Mouse (Mus musculus) intestine, embryonic 16.5 days (tissue): ENCODE data around the gene Comtd1. TPM values are rescaled to one million over a fixed set of nuclear protein-coding genes. Genes with fewer than 3 reads are reported as not detected.

Experiments
- ATAC-seq: fragments of 200-750 bp; cut with Nextera tagmentation; 2 replicates; pipeline ENCODE4 v1.8.0; 2017; ENCODE audit warnings: moderate TSS enrichment, moderate library complexity
- H3K27ac ChIP-seq: fragments of 300-500 bp; sonication (generic); 2 replicates; pipeline ENCODE4 v1.5.1; 2014; ENCODE audit warnings: mild to moderate bottlenecking, low read length
- H3K27me3 ChIP-seq: fragments of 300-500 bp; sonication (generic); replicated peaks from 2 replicates; pipeline ENCODE4 v1.6.1; 2014; ENCODE audit warnings: low read length, control low read depth, mixed read lengths; ENCODE audit not compliant: control insufficient read depth, insufficient read depth
- H3K36me3 ChIP-seq: fragments of 300-500 bp; sonication (generic); 2 replicates; pipeline ENCODE4 v1.6.1; 2014; ENCODE audit warnings: low read length, control low read depth; ENCODE audit not compliant: control insufficient read depth, insufficient read depth
- H3K4me1 ChIP-seq: fragments of 300-500 bp; sonication (generic); 2 replicates; pipeline ENCODE4 v1.6.1; 2014; ENCODE audit warnings: low read length, control low read depth, mixed read lengths; ENCODE audit not compliant: control insufficient read depth, insufficient read depth
- H3K4me2 ChIP-seq: fragments of 300-500 bp; sonication (generic); 2 replicates; pipeline ENCODE4 v1.6.1; 2014; ENCODE audit warnings: low read depth, low read length, control low read depth
- H3K4me3 ChIP-seq: fragments of 300-500 bp; sonication (generic); 2 replicates; pipeline ENCODE4 v1.5.1; 2014; ENCODE audit warnings: mild to moderate bottlenecking, low read length
- H3K9ac ChIP-seq: fragments of 300-500 bp; sonication (generic); 2 replicates; pipeline ENCODE4 v1.6.1; 2014; ENCODE audit warnings: low read depth, low read length
- H3K9me3 ChIP-seq: fragments of 300-500 bp; sonication (generic); 2 replicates; pipeline ENCODE4 v1.6.1; 2016; ENCODE audit warnings: low read length, control low read depth; ENCODE audit not compliant: control insufficient read depth
- WGBS: fragments of 180-500 bp; shearing (Covaris S2); extraction: QIAGEN DNeasy Blood & Tissue Kit; methylation state at CpG from one replicate; pipeline ENCODE4 v1.1.7; 2014; 5-methylcytosine and 5-hydroxymethylcytosine counted together
- polyA plus RNA-seq: library from polyadenylated mRNA; unstranded; fragments of >200 nt; fragmentation: Nextera tagmentation; extraction: Ambion mirVana; gene quantifications from 2 replicates; pipeline ENCODE4 v1.2.1, GENCODE M21; 2015

The Comtd1 gene
- polyA plus RNA-seq, 1 experiment from 2014 or later: 89.1 TPM

DNA sequence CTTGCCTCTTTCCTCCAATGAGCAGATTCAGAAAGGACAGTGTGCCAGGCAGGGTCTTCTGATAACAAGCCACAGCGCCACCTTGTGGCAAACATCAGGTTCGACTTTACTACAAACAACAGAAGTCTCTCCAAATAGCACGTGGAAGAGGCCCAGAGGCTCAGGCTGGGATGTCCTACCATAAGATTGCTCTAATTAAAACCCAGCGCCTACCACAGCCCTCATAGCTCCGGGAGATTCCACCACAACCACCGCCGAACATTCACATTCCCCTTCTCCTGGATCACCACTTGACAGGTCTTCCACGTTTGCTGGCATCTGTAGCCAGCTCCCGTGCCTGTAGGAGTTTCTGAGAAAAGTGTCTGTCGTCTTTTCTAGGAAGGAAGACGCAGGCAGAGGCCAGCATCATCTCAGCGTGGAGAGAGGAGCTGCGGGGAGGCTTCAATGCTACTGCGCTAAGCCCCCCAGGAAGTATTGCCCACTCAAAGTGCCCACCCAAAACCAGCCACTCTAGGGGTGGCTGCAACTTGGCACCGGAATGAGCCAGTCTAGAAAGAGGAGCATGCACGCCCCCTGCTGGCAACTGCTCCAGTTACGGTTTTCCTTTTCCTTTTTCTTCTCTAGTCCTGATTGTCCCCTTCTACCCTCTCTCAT is 4.8 kb upstream of the Comtd1 start:
- 8% methylated on average over 17 of the region's 17 CpGs for WGBS
- H3K9me3 ChIP-seq: no peaks in the 10 kb centered on the region
- peak overlapping the region; percentile 54 for H3K9ac ChIP-seq
- peaks cover 11% of the 10 kb centered on the region for H3K4me1 ChIP-seq
- H3K27ac ChIP-seq: peak overlapping the region; percentile 40; the same call in 1 of the 2 replicates
- no peaks in the 10 kb centered on the region for H3K27me3 ChIP-seq
- peak; percentile 24; the same call in 1 of the 2 replicates for ATAC-seq
- no peak overlapping the region for H3K4me3 ChIP-seq
- H3K36me3 ChIP-seq: no peaks in the 10 kb centered on the region
- H3K4me2 ChIP-seq: peak overlapping the region; percentile 53

- peaks cover 17% of the 10 kb centered on the region for H3K4me1 ChIP-seq
- 75% methylated on average over 16 of the region's 16 CpGs for WGBS
- ATAC-seq: no peak
- no peak overlapping the region for H3K9ac ChIP-seq
- H3K27me3 ChIP-seq: no peaks in the 10 kb centered on the region
- H3K4me3 ChIP-seq: no peak overlapping the region
- H3K27ac ChIP-seq: no peak overlapping the region
- no peaks in the 10 kb centered on the region for H3K9me3 ChIP-seq
- no peak overlapping the region for H3K4me2 ChIP-seq
- H3K36me3 ChIP-seq: no peaks in the 10 kb centered on the region
These were observed 3.4 kb upstream of the Comtd1 start for GRCm38 (mm10) chr14:21851996-21852791.

- WGBS: 73% methylated on average over 24 of the region's 24 CpGs
- H3K4me2 ChIP-seq: no peak overlapping the region
- H3K4me3 ChIP-seq: no peak overlapping the region
- H3K36me3 ChIP-seq: no peaks in the 10 kb centered on the region
- H3K9me3 ChIP-seq: no peaks in the 10 kb centered on the region
- no peak overlapping the region for H3K27ac ChIP-seq
- 0 out of 2 replicates have a peak overlapping the region, but pooled peaks have one; percentile 26 for H3K9ac ChIP-seq
- peaks cover 26% of the 10 kb centered on the region for H3K4me1 ChIP-seq
- no peaks in the 10 kb centered on the region for H3K27me3 ChIP-seq
- no peak for ATAC-seq
These were observed 1.8 kb upstream of the Comtd1 start for GRCm38 (mm10) chr14:21850419-21851127.

- no peak overlapping the region for H3K4me2 ChIP-seq
- no peaks in the 10 kb centered on the region for H3K27me3 ChIP-seq
- H3K9me3 ChIP-seq: no peaks in the 10 kb centered on the region
- no peak for ATAC-seq
- H3K4me1 ChIP-seq: peaks cover 26% of the 10 kb centered on the region
- H3K36me3 ChIP-seq: 0 out of 2 replicates have a peak, but pooled peaks cover 2% of the 10 kb centered on the region
- H3K9ac ChIP-seq: 0 out of 2 replicates have a peak overlapping the region, but pooled peaks have one; percentile 26
- no peak overlapping the region for H3K4me3 ChIP-seq
- WGBS: 81% methylated on average over 13 of the region's 13 CpGs
- no peak overlapping the region for H3K27ac ChIP-seq
These were observed 994 bp upstream of the Comtd1 start for GRCm38 (mm10) chr14:21849524-21850418.

- peak; percentile 43 for ATAC-seq
- H3K36me3 ChIP-seq: 0 out of 2 replicates have a peak, but pooled peaks cover 2% of the 10 kb centered on the region
- peak overlapping the region; percentile 86 for H3K27ac ChIP-seq
- WGBS: under 1% methylated on average over 50 of the region's 50 CpGs
- no peaks in the 10 kb centered on the region for H3K27me3 ChIP-seq
- H3K9me3 ChIP-seq: no peaks in the 10 kb centered on the region
- H3K9ac ChIP-seq: peak overlapping the region; percentile 85
- H3K4me3 ChIP-seq: peak overlapping the region; percentile 81
- peaks cover 16% of the 10 kb centered on the region for H3K4me1 ChIP-seq
- H3K4me2 ChIP-seq: peak overlapping the region; percentile 99
These were observed 1.2 kb downstream of the Comtd1 start for GRCm38 (mm10) chr14:21847381-21848165.

DNA sequence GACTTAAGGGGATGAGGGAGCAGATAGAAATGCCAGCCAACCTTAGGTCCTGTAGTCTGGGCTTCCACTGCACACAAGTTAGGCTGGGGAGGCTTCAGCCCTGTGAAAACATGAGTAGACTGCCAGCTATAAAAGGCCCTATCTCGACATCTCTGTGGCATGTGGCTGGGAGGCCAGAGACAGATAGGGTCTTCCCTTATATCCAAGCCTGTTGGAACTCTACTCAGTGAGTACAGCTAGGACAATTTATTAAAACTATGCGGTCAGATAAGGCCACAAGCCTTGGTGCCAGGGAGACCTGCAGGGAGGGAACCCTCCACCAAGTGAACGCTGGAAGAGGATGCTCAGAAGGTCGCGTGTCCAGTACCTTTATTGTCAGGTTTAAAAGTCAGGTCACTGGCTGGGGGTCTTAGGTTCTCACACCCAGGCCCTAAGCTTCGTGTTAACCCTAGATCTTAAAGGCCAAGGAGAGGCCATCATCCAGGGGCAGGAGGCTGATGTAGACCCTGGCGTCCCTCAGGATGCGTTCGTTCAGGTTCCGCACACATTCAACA is 1.9 kb downstream of the Comtd1 start:
- Histone ChIP-seq H3K27me3 (no peaks in the 10 kb centered on the region), H3K9me3 (no peaks in the 10 kb centered on the region), H3K4me1 (peaks cover 20% of the 10 kb centered on the region), H3K4me2 (peak overlapping the region; percentile 99), H3K4me3 (peak overlapping the region; percentile 81), H3K9ac (peak overlapping the region; percentile 85; the same call in 1 of the 2 replicates), H3K27ac (peak overlapping the region; percentile 86), H3K36me3 (0 out of 2 replicates have a peak, but pooled peaks cover 2% of the 10 kb centered on the region)
- ATAC-seq: no peak
- 18% methylated on average over 10 of the region's 10 CpGs for WGBS

GRCm38 (mm10) chr14:21843263-21843662 is 5.5 kb downstream of the Comtd1 start:
- Histone ChIP-seq H3K9me3 (no peaks in the 10 kb centered on the region), H3K4me1 (peaks cover 19% of the 10 kb centered on the region), H3K36me3 (peaks cover 17% of the 10 kb centered on the region; the same call in 1 of the 2 replicates), H3K4me3 (no peak overlapping the region), H3K4me2 (no peak overlapping the region), H3K27ac (no peak overlapping the region), H3K9ac (no peak overlapping the region), H3K27me3 (no peaks in the 10 kb centered on the region)
- 69% methylated on average over 6 of the region's 6 CpGs for WGBS
- ATAC-seq: no peak
